Mouse (Mus musculus) retina, adult 2 months (tissue): ENCODE results near the gene Gm21256.
"Not testable (repeated sequence)": the region's sequence is repeated elsewhere in the genome, so short reads cannot be mapped to it uniquely, and the experiment has no call there.

ENCODE experiments used
- DNase-seq: peaks from one replicate; pipeline ENCODE4 v3.0.0-alpha.2; 2012; ENCODE audit warnings: low read depth, low spot score

Gm21256 gene

DNA sequence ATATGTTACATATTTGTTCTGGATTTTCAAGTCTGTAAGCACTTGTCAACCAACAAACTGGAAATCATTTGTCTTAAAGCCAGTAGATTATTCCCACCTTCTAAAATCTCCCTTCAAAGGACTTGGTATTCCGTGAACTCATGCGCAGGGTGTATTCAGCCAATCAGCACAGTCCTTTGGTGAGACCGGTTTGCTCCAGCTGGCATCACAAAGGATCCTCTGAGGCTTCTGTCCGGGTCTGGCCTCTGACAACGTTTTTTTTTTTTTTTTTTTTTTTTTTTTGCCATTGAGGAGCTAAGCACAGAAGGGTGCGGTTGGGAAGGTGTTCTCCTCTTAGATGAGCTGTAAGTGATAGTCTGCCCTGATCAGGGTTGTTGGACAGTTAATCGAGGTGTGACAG is at the start of gene Gm21256:
TSS of gene Gm21256 (plus strand) at position 301 of the 400 bp plus-strand sequence.
- not testable (repeated sequence) for DNase-seq
